20 mouse cellular contexts compared by ENCODE assay signal in genomic region chr6:61729065-61729464, GRCm38 (mm10).
A peak's percentile ranks its signal among the peaks of the same experiment; 100 is the strongest.
DNase-seq lines count a peak whose midpoint lies in the region; ATAC-seq and TF ChIP-seq lines count a peak whose summit lies in the region.
"Had no signal": no experiment of that assay in that cellular context is flagged by ENCODE, and none has a peak within 500 bp of the region (broad histone marks: within the 10 kb centered on the region; RNA-seq: fewer than 3 reads in every experiment).

No protein-coding gene starts in this region.

- no peaks in the 10 kb centered on the region for H3K27me3 ChIP-seq in hindbrain, embryonic 16.5 days (replicated peaks; ENCODE audit: control insufficient read depth, insufficient read depth, low read length)
- H3K27me3 ChIP-seq in hindbrain, embryonic 10.5 days (ENCODE audit: insufficient read depth, poor library complexity, severe bottlenecking): no peaks in the 10 kb centered on the region
- H3K27me3 ChIP-seq in midbrain, embryonic 12.5 days: no peaks in the 10 kb centered on the region
- no peaks in the 10 kb centered on the region for H3K27me3 ChIP-seq in myocyte (ENCODE audit: control insufficient read depth, insufficient read depth, insufficient read length)
- no peaks in the 10 kb centered on the region for H3K27me3 ChIP-seq in liver, embryonic 11.5 days (replicated peaks; ENCODE audit: control insufficient read depth, insufficient read depth, low read length)
- H3K27me3 ChIP-seq: heart, embryonic 15.5 days; kidney, embryonic 15.5 days; limb, embryonic 15.5 days; liver, embryonic 15.5 days; stomach, embryonic 15.5 days had no signal

- intact Hi-C loops in gastrocnemius, postnatal 36 days (cut with DNase I): no loop called here

- TF ChIP-seq CTCF in brain, embryonic 14.5 days (IDR thresholded peaks at IDR 0.05; ENCODE audit: borderline replicate concordance, extremely low read depth, insufficient read depth, insufficient read length): no peak

- 25% methylated on average over 1 of the region's 1 CpGs for WGBS in hindbrain, embryonic 16.5 days
- WGBS in hindbrain, embryonic 10.5 days: 79% methylated on average over 1 of the region's 1 CpGs
- 32% methylated on average over 1 of the region's 1 CpGs for WGBS in midbrain, embryonic 12.5 days
- 64% methylated on average over 1 of the region's 1 CpGs for WGBS in liver, embryonic 11.5 days

- H3K4me3 ChIP-seq in hindbrain, embryonic 16.5 days (ENCODE audit: low read length): no peak overlapping the region
- H3K4me3 ChIP-seq in hindbrain, embryonic 10.5 days: no peak overlapping the region
- no peak overlapping the region for H3K4me3 ChIP-seq in midbrain, embryonic 12.5 days
- H3K4me3 ChIP-seq in myocyte: no peak overlapping the region
- no peak overlapping the region for H3K4me3 ChIP-seq in liver, embryonic 11.5 days (ENCODE audit: low read depth, low read length)
- H3K4me3 ChIP-seq: heart, embryonic 15.5 days; kidney, embryonic 15.5 days; left cerebral cortex, adult 2 months; limb, embryonic 15.5 days; liver, embryonic 15.5 days; stomach, embryonic 15.5 days had no signal

- DNase-seq in hindbrain, embryonic 10.5 days (ENCODE audit: low spot score): no peak
- DNase-seq in brain, embryonic 14.5 days (ENCODE audit: low read depth): peak; percentile 73
- DNase-seq in gastrocnemius, postnatal 36 days: no peak
- DNase-seq in liver, embryonic 11.5 days (ENCODE audit: low spot score): no peak
- DNase-seq in cerebellum, postnatal 36 days: no peak
- DNase-seq: adrenal gland, postnatal 14 days; cerebellum, adult 9-11 months; heart, postnatal 36 days; kidney, adult 11 months; left cerebral cortex, postnatal 4 days; thymus, postnatal 25 days had no signal

- H3ac ChIP-seq in myocyte (ENCODE audit: control insufficient read depth, insufficient read length): no peak overlapping the region

- H3K9ac ChIP-seq in hindbrain, embryonic 16.5 days (ENCODE audit: low read depth, low read length): no peak overlapping the region
- H3K9ac ChIP-seq in midbrain, embryonic 12.5 days (replicated peaks): no peak overlapping the region
- no peak overlapping the region for H3K9ac ChIP-seq in liver, embryonic 11.5 days (ENCODE audit: low read depth, low read length)
- H3K9ac ChIP-seq: heart, embryonic 15.5 days; kidney, embryonic 15.5 days; limb, embryonic 15.5 days; liver, embryonic 15.5 days; stomach, embryonic 15.5 days had no signal

- H3K4me2 ChIP-seq in hindbrain, embryonic 16.5 days (ENCODE audit: low read length): no peak overlapping the region
- no peak overlapping the region for H3K4me2 ChIP-seq in midbrain, embryonic 12.5 days (replicated peaks)
- H3K4me2 ChIP-seq in myocyte (ENCODE audit: low read depth): peak overlapping the region; percentile 2
- no peak overlapping the region for H3K4me2 ChIP-seq in liver, embryonic 11.5 days
- H3K4me2 ChIP-seq: heart, embryonic 15.5 days; kidney, embryonic 15.5 days; limb, embryonic 15.5 days; liver, embryonic 15.5 days; stomach, embryonic 15.5 days had no signal

- TF ChIP-seq POLR2A in brain, embryonic 14.5 days (IDR thresholded peaks at IDR 0.05; ENCODE audit: borderline replicate concordance, extremely low read depth, insufficient read depth, insufficient read length, poor library complexity, severe bottlenecking): no peak
- TF ChIP-seq POLR2A in myocyte (IDR thresholded peaks at IDR 0.05; ENCODE audit: insufficient read length, low read depth): no peak

- no peaks in the 10 kb centered on the region for H3K4me1 ChIP-seq in hindbrain, embryonic 16.5 days (ENCODE audit: control insufficient read depth, insufficient read depth, low read depth, low read length)
- H3K4me1 ChIP-seq in hindbrain, embryonic 10.5 days (replicated peaks): no peaks in the 10 kb centered on the region
- no peaks in the 10 kb centered on the region for H3K4me1 ChIP-seq in midbrain, embryonic 12.5 days
- H3K4me1 ChIP-seq in liver, embryonic 11.5 days (replicated peaks; ENCODE audit: control insufficient read depth, insufficient read depth, low read length): no peaks in the 10 kb centered on the region
- H3K4me1 ChIP-seq: heart, embryonic 15.5 days; kidney, embryonic 15.5 days; limb, embryonic 15.5 days; liver, embryonic 15.5 days; stomach, embryonic 15.5 days had no signal

- H3K9me3 ChIP-seq in hindbrain, embryonic 16.5 days (ENCODE audit: control insufficient read depth, low read length): no peaks in the 10 kb centered on the region
- no peaks in the 10 kb centered on the region for H3K9me3 ChIP-seq in hindbrain, embryonic 10.5 days
- no peaks in the 10 kb centered on the region for H3K9me3 ChIP-seq in midbrain, embryonic 12.5 days
- H3K9me3 ChIP-seq in liver, embryonic 11.5 days (ENCODE audit: control insufficient read depth, low read length): no peaks in the 10 kb centered on the region
- H3K9me3 ChIP-seq: heart, embryonic 15.5 days; kidney, embryonic 15.5 days; limb, embryonic 15.5 days; liver, embryonic 15.5 days; stomach, embryonic 15.5 days had no signal

- no peak overlapping the region for H3K27ac ChIP-seq in hindbrain, embryonic 16.5 days (ENCODE audit: low read depth, low read length)
- no peak overlapping the region for H3K27ac ChIP-seq in hindbrain, embryonic 10.5 days
- H3K27ac ChIP-seq in midbrain, embryonic 12.5 days (replicated peaks): no peak overlapping the region
- no peak overlapping the region for H3K27ac ChIP-seq in liver, embryonic 11.5 days (ENCODE audit: low read depth, low read length)
- H3K27ac ChIP-seq: heart, embryonic 15.5 days; kidney, embryonic 15.5 days; left cerebral cortex, adult 2 months; limb, embryonic 15.5 days; liver, embryonic 15.5 days; stomach, embryonic 15.5 days had no signal

- ATAC-seq in hindbrain, embryonic 16.5 days: peak; percentile 86
- peak; percentile 77 for ATAC-seq in midbrain, embryonic 12.5 days (ENCODE audit: low FRiP score, low read depth)
- ATAC-seq in liver, embryonic 11.5 days (replicated peaks; ENCODE audit: low FRiP score): no peak

- no peaks in the 10 kb centered on the region for H3K79me2 ChIP-seq in myocyte (ENCODE audit: control insufficient read depth, insufficient read depth)

- H3K36me3 ChIP-seq in hindbrain, embryonic 16.5 days (ENCODE audit: control insufficient read depth, insufficient read depth, low read length): no peaks in the 10 kb centered on the region
- H3K36me3 ChIP-seq in hindbrain, embryonic 10.5 days: no peaks in the 10 kb centered on the region
- H3K36me3 ChIP-seq in midbrain, embryonic 12.5 days: no peaks in the 10 kb centered on the region
- H3K36me3 ChIP-seq in myocyte (ENCODE audit: control insufficient read depth, insufficient read depth): no peaks in the 10 kb centered on the region
- H3K36me3 ChIP-seq in liver, embryonic 11.5 days (ENCODE audit: control insufficient read depth, insufficient read depth, low read length): no peaks in the 10 kb centered on the region
- H3K36me3 ChIP-seq: heart, embryonic 15.5 days; kidney, embryonic 15.5 days; limb, embryonic 15.5 days; liver, embryonic 15.5 days; stomach, embryonic 15.5 days had no signal

TF ChIP-seq in myocyte, 11 proteins besides CTCF, POLR2A, EP300 and RAD21:
- TF ChIP-seq REST (IDR thresholded peaks at IDR 0.05; ENCODE audit: insufficient read depth, insufficient read length) (no peak), MYOD1 (IDR thresholded peaks at IDR 0.05; ENCODE audit: control insufficient read depth in 1 of 3, insufficient read length in 2 of 3, low read depth in 2 of 3) (no peak), CEBPB (IDR thresholded peaks at IDR 0.05; ENCODE audit: insufficient read depth, poor library complexity, severe bottlenecking) (no peak), USF1 (IDR thresholded peaks at IDR 0.05; ENCODE audit: low read depth) (no peak), TCF12 (IDR thresholded peaks at IDR 0.05; ENCODE audit: insufficient read depth, poor library complexity, severe bottlenecking) (no peak), POLR2AphosphoS2 (IDR thresholded peaks at IDR 0.05; ENCODE audit: insufficient read length, low read depth) (no peak), MYOG (IDR thresholded peaks at IDR 0.05; ENCODE audit: control insufficient read depth in 1 of 3, insufficient read depth in 1 of 3, insufficient read length in 2 of 3, low read depth in 2 of 3) (no peak), TCF3 (IDR thresholded peaks at IDR 0.05; ENCODE audit: insufficient read length, low read depth) (no peak), MAX (IDR thresholded peaks at IDR 0.05; ENCODE audit: low read depth) (no peak), E2F4 (IDR thresholded peaks at IDR 0.05; ENCODE audit: insufficient read depth) (no peak), SRF (IDR thresholded peaks at IDR 0.05; ENCODE audit: control insufficient read depth, insufficient read length, low read depth) (no peak)
